Mouse (Mus musculus): Measurements from ENCODE around the gene Syne4. TPM values are rescaled to one million over a fixed set of nuclear protein-coding genes. Genes with fewer than 3 reads are reported as not detected.

The Syne4 gene
- polyA plus RNA-seq (2012; rRNA removed) = 31.1 and 59.8 TPM in 2 replicates

GRCm38 (mm10) chr7:30314721-30315155, at the start of gene Syne4:
TSS of gene Syne4 (plus strand) at chr7:30314807.

GRCm38 (mm10) chr7:30279951-30280669, 34.5 kb upstream of the Syne4 start, which contains the start of the genes Thap8 and Wdr62:
TSS of gene Thap8 (plus strand) at chr7:30280094.
TSS of gene Wdr62 (minus strand) at chr7:30280419.

GRCm38 (mm10) chr7:30291215-30292131, 23.1 kb upstream of the Syne4 start, which contains the start of gene Clip3:
TSS of gene Clip3 (plus strand) at chr7:30291728.

GRCm38 (mm10) chr7:30308076-30309005, 6.3 kb upstream of the Syne4 start, which contains the start of gene Alkbh6:
TSS of gene Alkbh6 (plus strand) at chr7:30308717.

GRCm38 (mm10) chr7:30321539-30322284, 7.1 kb downstream of the Syne4 start, which contains the start of gene E130208F15Rik:
TSS of gene E130208F15Rik (plus strand) at chr7:30321740.

GRCm38 (mm10) chr7:30323795-30324194, 9.2 kb downstream of the Syne4 start, which contains the start of gene Sdhaf1:
TSS of gene Sdhaf1 (minus strand) at chr7:30323895.

GRCm38 (mm10) chr7:30362652-30363343, 48.2 kb downstream of the Syne4 start, which contains the start of gene Lrfn3:
TSS of gene Lrfn3 (minus strand) at chr7:30362772.

Other genes with a start within 250 kb of the Syne4 start
- 4.7 and 5.0 TPM in 2 replicates for gene Zfp82, start 241.9 kb upstream of the Syne4 start, polyA plus RNA-seq (2012; rRNA removed)
- 0.91 and 1.6 TPM in 2 replicates for gene Gm26920, start 224.4 kb upstream of the Syne4 start, polyA plus RNA-seq (2012; rRNA removed)
- gene Zfp566, start 224.3 kb upstream of the Syne4 start, polyA plus RNA-seq (2012; rRNA removed) = 11.5 and 12.7 TPM in 2 replicates
- 54.6 and 58.2 TPM in 2 replicates for gene Zfp260, start 220.0 kb upstream of the Syne4 start, polyA plus RNA-seq (2012; rRNA removed)
- gene Zfp382, start 192.9 kb upstream of the Syne4 start, polyA plus RNA-seq (2012; rRNA removed) = 7.0 and 9.3 TPM in 2 replicates
- gene Zfp146, start 145.1 kb upstream of the Syne4 start, polyA plus RNA-seq (2012; rRNA removed) = 89.7 and 96.2 TPM in 2 replicates
- gene Cox7a1, start 130.7 kb upstream of the Syne4 start, polyA plus RNA-seq (2012; rRNA removed) = 1.9 and 4.1 TPM in 2 replicates
- gene Capns1, start 116.0 kb upstream of the Syne4 start, polyA plus RNA-seq (2012; rRNA removed) = 273 and 310 TPM in 2 replicates
- gene Polr2i, start 82.9 kb upstream of the Syne4 start, polyA plus RNA-seq (2012; rRNA removed) = 269 and 294 TPM in 2 replicates
- gene Tbcb, start 82.5 kb upstream of the Syne4 start, polyA plus RNA-seq (2012; rRNA removed) = 193 and 204 TPM in 2 replicates
- 0.12 and 0.14 TPM in 2 replicates for gene Ovol3, start 79.1 kb upstream of the Syne4 start, polyA plus RNA-seq (2012; rRNA removed)
- 0.13 and 0.17 TPM in 2 replicates for gene Thap8, start 34.7 kb upstream of the Syne4 start, polyA plus RNA-seq (2012; rRNA removed)
- 18.4 and 23.7 TPM in 2 replicates for gene Wdr62, start 34.4 kb upstream of the Syne4 start, polyA plus RNA-seq (2012; rRNA removed)
- gene Clip3, start 23.1 kb upstream of the Syne4 start, polyA plus RNA-seq (2012; rRNA removed) = 205 and 218 TPM in 2 replicates
- 139 and 146 TPM in 2 replicates for gene Alkbh6, start 6.1 kb upstream of the Syne4 start, polyA plus RNA-seq (2012; rRNA removed)
- 0.53 and 0.69 TPM in 2 replicates for gene E130208F15Rik, start 6.9 kb downstream of the Syne4 start, polyA plus RNA-seq (2012; rRNA removed)
- gene Sdhaf1, start 9.1 kb downstream of the Syne4 start, polyA plus RNA-seq (2012; rRNA removed) = 21.2 and 23.7 TPM in 2 replicates
- 21.5 and 22.5 TPM in 2 replicates for gene Lrfn3, start 48.0 kb downstream of the Syne4 start, polyA plus RNA-seq (2012; rRNA removed)
- 28.6 and 28.9 TPM in 2 replicates for gene Tyrobp, start 99.0 kb downstream of the Syne4 start, polyA plus RNA-seq (2012; rRNA removed)
- 0.79 and 0.81 TPM in 2 replicates for gene Hcst, start 105.0 kb downstream of the Syne4 start, polyA plus RNA-seq (2012; rRNA removed)
- gene Nfkbid, start 106.9 kb downstream of the Syne4 start, polyA plus RNA-seq (2012; rRNA removed) = 2.7 TPM in 2 replicates
- gene Aplp1, start 130.7 kb downstream of the Syne4 start, polyA plus RNA-seq (2012; rRNA removed) = 419 and 440 TPM in 2 replicates
- 1.2 and 1.9 TPM in 2 replicates for gene Kirrel2, start 142.9 kb downstream of the Syne4 start, polyA plus RNA-seq (2012; rRNA removed)
- 1.2 and 2.2 TPM in 2 replicates for gene Nphs1, start 143.5 kb downstream of the Syne4 start, polyA plus RNA-seq (2012; rRNA removed)
- gene Prodh2, start 178.8 kb downstream of the Syne4 start, polyA plus RNA-seq (2012; rRNA removed) = not detected in 2 replicates
- 224 and 228 TPM in 2 replicates for gene Arhgap33, start 220.3 kb downstream of the Syne4 start, polyA plus RNA-seq (2012; rRNA removed)
- 7.7 and 8.1 TPM in 2 replicates for gene Hspb6, start 237.4 kb downstream of the Syne4 start, polyA plus RNA-seq (2012; rRNA removed)
- gene Proser3, start 237.5 kb downstream of the Syne4 start, polyA plus RNA-seq (2012; rRNA removed) = 24.6 and 24.9 TPM in 2 replicates
- gene Lin37, start 245.0 kb downstream of the Syne4 start, polyA plus RNA-seq (2012; rRNA removed) = 51.4 and 53.4 TPM in 2 replicates
- 90.6 and 105 TPM in 2 replicates for gene U2af1l4, start 248.5 kb downstream of the Syne4 start, polyA plus RNA-seq (2012; rRNA removed)
- gene Gm49396, start 248.5 kb downstream of the Syne4 start, polyA plus RNA-seq (2012; rRNA removed) = 6.8 and 8.1 TPM in 2 replicates
- 130 and 143 TPM in 2 replicates for gene Psenen, start 248.8 kb downstream of the Syne4 start, polyA plus RNA-seq (2012; rRNA removed)